Mouse (Mus musculus): Measurements from ENCODE around the gene Cacna2d3. TPM values are rescaled to one million over a fixed set of nuclear protein-coding genes. Genes with fewer than 3 reads are reported as not detected.

Gene Cacna2d3
- polyA plus RNA-seq, 1 experiment from 2014 or later, result 0.99 TPM

GRCm38 (mm10) chr14:29277701-29278100 is 444.0 kb downstream of the Cacna2d3 start:
- no peaks in the 10 kb centered on the region for H3K27me3 ChIP-seq (replicated peaks; ENCODE audit: control insufficient read depth, insufficient read depth, low read length)
- WGBS, result 55% methylated on average over 2 of the region's 2 CpGs
- H3K4me1 ChIP-seq (replicated peaks; ENCODE audit: control insufficient read depth, insufficient read depth, low read length), result no peaks in the 10 kb centered on the region
- H3K36me3 ChIP-seq (ENCODE audit: control insufficient read depth, insufficient read depth), result no peaks in the 10 kb centered on the region
- no peak overlapping the region for H3K4me3 ChIP-seq (ENCODE audit: low read depth, low read length)
- no peak overlapping the region for H3K27ac ChIP-seq (ENCODE audit: low read depth, low read length)
- H3K9ac ChIP-seq (ENCODE audit: low read depth, low read length), result no peak overlapping the region
- no peak for TF ChIP-seq CTCF (IDR thresholded peaks at IDR 0.05; ENCODE audit: low read depth)
- no peak overlapping the region for H3K4me2 ChIP-seq (replicated peaks; ENCODE audit: low read depth)
- ATAC-seq, result no peak
- H3K9me3 ChIP-seq (ENCODE audit: control insufficient read depth), result no peaks in the 10 kb centered on the region

- Histone ChIP-seq H3K9ac (ENCODE audit: low read depth, low read length) (no peak overlapping the region), H3K27ac (ENCODE audit: low read depth, low read length) (no peak overlapping the region), H3K4me1 (replicated peaks; ENCODE audit: control insufficient read depth, insufficient read depth, low read length) (no peaks in the 10 kb centered on the region), H3K4me2 (replicated peaks; ENCODE audit: low read depth) (no peak overlapping the region), H3K36me3 (ENCODE audit: control insufficient read depth, insufficient read depth) (no peaks in the 10 kb centered on the region), H3K4me3 (ENCODE audit: low read depth, low read length) (no peak overlapping the region), H3K27me3 (replicated peaks; ENCODE audit: control insufficient read depth, insufficient read depth, low read length) (no peaks in the 10 kb centered on the region), H3K9me3 (ENCODE audit: control insufficient read depth) (no peaks in the 10 kb centered on the region)
- no peak for TF ChIP-seq CTCF (IDR thresholded peaks at IDR 0.05; ENCODE audit: low read depth)
- ATAC-seq, result no peak
Observed at GRCm38 (mm10) chr14:29273890-29274289, 447.8 kb downstream of the Cacna2d3 start.

GRCm38 (mm10) chr14:29270541-29270940 is 451.1 kb downstream of the Cacna2d3 start:
- Histone ChIP-seq H3K4me1 (replicated peaks; ENCODE audit: control insufficient read depth, insufficient read depth, low read length) (no peaks in the 10 kb centered on the region), H3K4me2 (replicated peaks; ENCODE audit: low read depth) (no peak overlapping the region), H3K9me3 (ENCODE audit: control insufficient read depth) (no peaks in the 10 kb centered on the region), H3K36me3 (ENCODE audit: control insufficient read depth, insufficient read depth) (no peaks in the 10 kb centered on the region), H3K27me3 (replicated peaks; ENCODE audit: control insufficient read depth, insufficient read depth, low read length) (no peaks in the 10 kb centered on the region), H3K4me3 (ENCODE audit: low read depth, low read length) (no peak overlapping the region), H3K9ac (ENCODE audit: low read depth, low read length) (no peak overlapping the region), H3K27ac (ENCODE audit: low read depth, low read length) (no peak overlapping the region)
- ATAC-seq, result no peak
- 92% methylated on average over 5 of the region's 5 CpGs for WGBS
- TF ChIP-seq CTCF (IDR thresholded peaks at IDR 0.05; ENCODE audit: low read depth), result no peak

- no peaks in the 10 kb centered on the region for H3K4me1 ChIP-seq (replicated peaks; ENCODE audit: control insufficient read depth, insufficient read depth, low read length)
- ATAC-seq, result no peak
- H3K27ac ChIP-seq (ENCODE audit: low read depth, low read length), result no peak overlapping the region
- 38% methylated on average over 2 of the region's 2 CpGs for WGBS
- no peaks in the 10 kb centered on the region for H3K9me3 ChIP-seq (ENCODE audit: control insufficient read depth)
- no peak overlapping the region for H3K9ac ChIP-seq (ENCODE audit: low read depth, low read length)
- TF ChIP-seq CTCF (IDR thresholded peaks at IDR 0.05; ENCODE audit: low read depth), result no peak
- no peak overlapping the region for H3K4me2 ChIP-seq (replicated peaks; ENCODE audit: low read depth)
- H3K36me3 ChIP-seq (ENCODE audit: control insufficient read depth, insufficient read depth), result no peaks in the 10 kb centered on the region
- no peaks in the 10 kb centered on the region for H3K27me3 ChIP-seq (replicated peaks; ENCODE audit: control insufficient read depth, insufficient read depth, low read length)
- no peak overlapping the region for H3K4me3 ChIP-seq (ENCODE audit: low read depth, low read length)
Observed at GRCm38 (mm10) chr14:29269816-29270215, 451.8 kb downstream of the Cacna2d3 start.

GRCm38 (mm10) chr14:29268609-29269008 is 453.1 kb downstream of the Cacna2d3 start:
- H3K4me1 ChIP-seq (replicated peaks; ENCODE audit: control insufficient read depth, insufficient read depth, low read length), result no peaks in the 10 kb centered on the region
- no peak overlapping the region for H3K4me3 ChIP-seq (ENCODE audit: low read depth, low read length)
- no peak overlapping the region for H3K27ac ChIP-seq (ENCODE audit: low read depth, low read length)
- no peaks in the 10 kb centered on the region for H3K36me3 ChIP-seq (ENCODE audit: control insufficient read depth, insufficient read depth)
- no peak for ATAC-seq
- no peak overlapping the region for H3K4me2 ChIP-seq (replicated peaks; ENCODE audit: low read depth)
- no peaks in the 10 kb centered on the region for H3K27me3 ChIP-seq (replicated peaks; ENCODE audit: control insufficient read depth, insufficient read depth, low read length)
- WGBS, result 55% methylated on average over 5 of the region's 5 CpGs
- H3K9me3 ChIP-seq (ENCODE audit: control insufficient read depth), result no peaks in the 10 kb centered on the region
- H3K9ac ChIP-seq (ENCODE audit: low read depth, low read length), result no peak overlapping the region
- no peak for TF ChIP-seq CTCF (IDR thresholded peaks at IDR 0.05; ENCODE audit: low read depth)

GRCm38 (mm10) chr14:29267233-29267874 is 454.3 kb downstream of the Cacna2d3 start:
- TF ChIP-seq CTCF (IDR thresholded peaks at IDR 0.05; ENCODE audit: low read depth), result peak; percentile 58
- H3K27ac ChIP-seq (ENCODE audit: low read depth, low read length), result no peak overlapping the region
- no peaks in the 10 kb centered on the region for H3K4me1 ChIP-seq (replicated peaks; ENCODE audit: control insufficient read depth, insufficient read depth, low read length)
- no peaks in the 10 kb centered on the region for H3K27me3 ChIP-seq (replicated peaks; ENCODE audit: control insufficient read depth, insufficient read depth, low read length)
- ATAC-seq, result peak; percentile 31; the same call in 1 of the 2 replicates
- no peak overlapping the region for H3K4me3 ChIP-seq (ENCODE audit: low read depth, low read length)
- H3K9me3 ChIP-seq (ENCODE audit: control insufficient read depth), result no peaks in the 10 kb centered on the region
- H3K4me2 ChIP-seq (replicated peaks; ENCODE audit: low read depth), result no peak overlapping the region
- H3K9ac ChIP-seq (ENCODE audit: low read depth, low read length), result no peak overlapping the region
- H3K36me3 ChIP-seq (ENCODE audit: control insufficient read depth, insufficient read depth), result no peaks in the 10 kb centered on the region
- WGBS, result 46% methylated on average over 5 of the region's 5 CpGs

- Histone ChIP-seq H3K9me3 (ENCODE audit: control insufficient read depth) (no peaks in the 10 kb centered on the region), H3K9ac (ENCODE audit: low read depth, low read length) (no peak overlapping the region), H3K36me3 (ENCODE audit: control insufficient read depth, insufficient read depth) (no peaks in the 10 kb centered on the region), H3K27ac (ENCODE audit: low read depth, low read length) (no peak overlapping the region), H3K4me2 (replicated peaks; ENCODE audit: low read depth) (no peak overlapping the region), H3K4me3 (ENCODE audit: low read depth, low read length) (no peak overlapping the region), H3K4me1 (replicated peaks; ENCODE audit: control insufficient read depth, insufficient read depth, low read length) (no peaks in the 10 kb centered on the region), H3K27me3 (replicated peaks; ENCODE audit: control insufficient read depth, insufficient read depth, low read length) (no peaks in the 10 kb centered on the region)
- TF ChIP-seq CTCF (IDR thresholded peaks at IDR 0.05; ENCODE audit: low read depth), result no peak
- no peak for ATAC-seq
- WGBS, result 93% methylated on average over 1 of the region's 1 CpGs
Observed at GRCm38 (mm10) chr14:29260621-29261020, 461.0 kb downstream of the Cacna2d3 start.
